Mouse (Mus musculus) MN1 (cell line): ENCODE measurements around the gene Hacd2.
A peak's percentile ranks its signal among the peaks of the same experiment; 100 is the strongest.

ENCODE experiments used
- DNase-seq: peaks from one replicate; pipeline ENCODE4 v3.0.0-alpha.2; 2016; ENCODE audit warnings: low spot score

The Hacd2 gene

DNA sequence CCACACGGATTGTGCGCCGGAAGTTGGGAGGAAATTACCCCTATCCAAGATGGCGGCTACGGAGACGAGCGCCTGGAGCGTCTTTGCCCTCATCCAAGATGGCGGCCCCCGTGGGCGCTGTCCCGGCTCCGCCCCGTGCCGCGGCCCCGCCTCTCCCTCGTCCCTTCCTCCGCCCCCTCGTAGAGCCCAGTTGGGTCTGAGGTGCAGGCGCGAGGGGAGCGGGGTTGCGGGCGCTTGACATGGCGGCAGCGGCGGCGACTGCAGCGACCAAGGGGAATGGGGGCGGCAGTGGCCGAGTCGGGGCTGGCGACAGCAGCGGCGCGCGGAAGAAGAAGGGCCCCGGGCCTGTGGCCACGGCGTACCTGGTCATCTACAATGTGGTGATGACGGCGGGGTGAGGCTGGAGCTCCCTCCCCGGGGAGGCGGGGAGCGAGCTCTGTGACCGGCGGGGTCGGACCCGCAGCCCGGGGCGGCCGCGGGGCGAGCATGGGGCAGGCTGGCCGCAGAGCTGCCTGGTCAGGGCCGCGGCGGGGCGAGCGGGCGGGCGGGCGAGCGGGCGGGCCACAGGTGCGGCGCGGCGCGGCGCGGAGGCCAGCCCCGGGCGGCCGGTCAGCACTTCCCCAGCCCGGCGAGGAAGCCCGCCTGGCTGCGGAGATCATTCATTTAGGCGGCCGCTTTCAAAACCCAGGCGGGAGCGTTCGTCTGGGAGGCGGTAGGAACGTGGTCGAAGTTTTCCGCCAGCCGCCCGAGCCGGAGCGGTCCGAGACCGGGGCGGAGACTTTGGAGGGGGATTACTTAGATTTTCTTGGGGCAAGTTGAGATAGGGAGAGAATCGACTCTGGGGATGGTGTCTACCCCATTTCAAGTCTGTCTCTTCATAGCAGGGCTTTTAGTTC is at the start of gene Hacd2:
Gene Hacd2, plus strand, starts transcription at position 187 of the 896 bp plus-strand sequence.
- DNase-seq = peak; percentile 93

DNA sequence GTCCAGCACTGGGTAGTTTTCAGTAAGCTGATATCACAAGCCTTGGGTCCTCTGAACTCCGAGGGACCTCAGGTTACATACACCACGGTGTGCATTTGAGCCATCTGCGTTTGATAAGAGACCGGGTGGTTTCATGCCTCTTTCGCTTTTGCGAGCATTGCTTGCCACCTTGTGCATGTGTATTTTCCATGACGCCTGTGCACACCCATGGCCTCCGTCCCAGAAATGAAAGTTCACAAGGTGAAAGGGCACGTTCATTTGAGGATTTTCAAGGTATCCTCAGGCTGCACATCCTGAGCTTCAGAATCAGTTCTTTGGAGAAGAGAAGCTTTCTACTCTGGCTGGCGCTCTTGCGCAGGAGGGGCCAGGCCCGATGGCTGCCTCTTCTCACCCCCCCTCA is 49.8 kb upstream of the Hacd2 start:
- DNase-seq = no peak

DNA sequence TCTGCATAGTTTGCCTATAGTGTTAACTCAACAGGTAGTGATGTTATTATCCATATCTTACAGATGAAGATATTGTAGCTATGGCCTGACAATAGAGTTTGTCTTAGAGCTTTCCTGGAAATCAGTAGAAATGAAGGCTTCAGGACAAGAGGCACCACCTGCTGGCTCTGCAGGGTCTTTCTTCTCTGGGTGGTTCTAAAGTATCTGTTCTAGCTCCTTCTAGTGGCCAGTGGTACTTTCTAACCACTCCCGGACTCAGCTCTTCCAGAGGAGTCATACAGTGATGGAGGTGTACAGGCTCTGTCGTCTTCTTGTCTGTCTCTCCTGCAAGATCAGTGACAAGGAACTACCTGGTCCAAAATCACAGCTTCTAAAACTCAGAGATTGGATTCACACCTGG is 46.7 kb upstream of the Hacd2 start:
- DNase-seq = no peak

DNA sequence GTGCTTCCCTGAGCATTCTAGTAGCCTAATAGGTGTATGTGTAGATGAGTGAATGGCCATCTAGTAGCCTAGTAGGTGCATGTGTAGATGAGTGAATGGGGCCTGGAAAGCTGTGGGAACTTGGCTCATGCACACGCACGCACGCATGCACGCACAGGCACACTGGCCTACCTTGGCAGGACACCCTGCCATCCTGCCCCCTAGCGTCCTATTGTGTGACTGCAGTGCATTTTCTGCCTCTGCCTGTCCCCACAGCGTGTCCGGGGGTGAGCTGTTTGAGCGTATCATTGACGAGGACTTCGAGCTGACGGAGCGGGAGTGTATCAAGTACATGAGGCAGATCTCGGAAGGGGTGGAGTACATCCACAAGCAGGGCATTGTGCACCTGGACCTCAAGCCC is 45.6 kb upstream of the Hacd2 start:
- no peak for DNase-seq

DNA sequence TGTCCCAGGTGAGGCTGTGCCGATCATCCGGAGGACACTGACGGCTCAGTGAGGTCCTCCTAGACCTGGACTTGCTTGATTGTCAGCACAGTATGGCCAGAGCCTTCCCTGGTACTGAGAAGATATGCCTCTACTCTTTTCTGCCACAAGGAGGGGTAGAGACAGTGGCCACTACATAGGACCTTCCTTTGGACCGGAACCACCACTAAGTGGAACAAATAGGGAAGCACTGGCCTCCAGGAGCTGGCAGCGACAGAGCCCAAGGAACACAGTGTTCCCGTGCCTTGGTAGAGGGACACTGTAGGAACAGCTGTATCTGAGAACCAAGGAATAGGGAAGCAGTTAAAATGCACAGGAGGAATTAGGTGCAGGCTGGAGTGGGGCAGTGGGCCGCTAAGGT is 44.2 kb upstream of the Hacd2 start:
- no peak for DNase-seq

DNA sequence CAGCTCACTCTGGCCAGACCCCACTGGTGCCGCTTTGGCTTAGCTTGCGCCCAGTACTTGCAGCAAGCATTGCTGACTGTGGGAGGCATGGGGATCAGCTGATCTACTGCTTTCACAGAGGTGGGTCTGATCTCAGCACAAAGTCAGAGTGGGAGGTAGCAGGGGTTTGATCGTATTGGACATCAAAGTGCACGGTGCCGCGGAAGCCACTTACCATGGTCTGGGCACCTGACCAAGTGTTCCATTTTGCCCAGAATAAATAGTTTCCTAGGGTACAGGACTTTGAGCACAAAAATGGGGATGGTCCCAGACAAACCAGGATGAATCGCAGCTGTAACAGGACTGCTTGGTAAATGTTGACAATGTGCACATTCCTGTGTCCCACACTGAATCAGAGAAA is 41.2 kb upstream of the Hacd2 start:
- DNase-seq = no peak

DNA sequence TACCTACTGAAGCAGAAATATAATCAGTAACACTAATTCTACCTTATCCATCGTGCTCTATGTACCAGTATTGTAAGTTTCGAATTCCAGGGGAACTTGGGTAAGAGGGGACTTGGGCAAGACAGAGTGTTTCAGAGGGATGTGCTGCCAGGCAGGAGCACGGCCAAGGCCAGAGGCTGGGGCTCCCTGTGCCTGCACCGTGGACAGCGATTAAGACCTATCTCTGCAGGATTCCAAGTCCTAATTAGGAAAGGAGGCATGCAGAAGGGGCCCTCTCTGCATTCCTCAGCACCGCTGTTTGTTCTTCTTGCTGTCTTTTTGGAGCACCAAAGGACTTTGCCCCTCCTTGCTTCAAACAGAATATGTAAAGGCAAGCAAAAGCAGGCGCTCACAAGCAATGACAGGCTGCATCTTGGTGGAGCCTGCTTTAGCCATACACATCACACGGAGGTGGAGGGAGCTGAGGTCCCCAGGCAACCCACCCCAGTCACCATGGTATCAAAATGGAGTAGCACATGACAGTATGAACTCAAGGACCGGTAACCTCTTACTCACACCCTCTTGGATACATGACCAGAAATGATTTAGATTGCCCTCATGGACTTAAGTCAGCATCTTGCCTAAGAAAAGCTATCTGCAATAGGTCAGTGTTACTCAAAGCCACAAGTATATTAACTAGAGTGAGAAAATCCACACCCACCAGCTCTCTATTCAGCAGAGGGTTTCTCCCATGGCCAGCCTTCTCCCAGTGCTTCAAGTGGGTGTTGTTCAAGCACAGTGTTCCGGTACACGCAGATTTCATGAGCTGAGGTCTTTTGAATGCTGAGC is 37.8 kb upstream of the Hacd2 start:
- DNase-seq = no peak

DNA sequence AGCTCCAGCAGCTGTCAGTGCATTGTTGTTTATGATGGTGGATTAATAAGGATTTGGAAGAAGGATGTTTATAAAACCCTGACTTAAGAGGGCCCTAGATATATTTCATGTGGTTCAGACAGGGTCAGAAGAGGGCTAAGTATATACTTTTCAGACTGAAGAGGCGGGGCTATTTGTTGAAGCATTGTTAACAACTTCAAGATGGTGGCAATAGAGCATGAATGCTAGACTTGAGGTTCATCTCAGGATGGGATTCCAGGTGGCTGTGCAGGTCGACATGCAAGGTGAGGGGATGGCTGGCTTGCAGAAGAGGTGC is 37.2 kb upstream of the Hacd2 start:
- DNase-seq = no peak

DNA sequence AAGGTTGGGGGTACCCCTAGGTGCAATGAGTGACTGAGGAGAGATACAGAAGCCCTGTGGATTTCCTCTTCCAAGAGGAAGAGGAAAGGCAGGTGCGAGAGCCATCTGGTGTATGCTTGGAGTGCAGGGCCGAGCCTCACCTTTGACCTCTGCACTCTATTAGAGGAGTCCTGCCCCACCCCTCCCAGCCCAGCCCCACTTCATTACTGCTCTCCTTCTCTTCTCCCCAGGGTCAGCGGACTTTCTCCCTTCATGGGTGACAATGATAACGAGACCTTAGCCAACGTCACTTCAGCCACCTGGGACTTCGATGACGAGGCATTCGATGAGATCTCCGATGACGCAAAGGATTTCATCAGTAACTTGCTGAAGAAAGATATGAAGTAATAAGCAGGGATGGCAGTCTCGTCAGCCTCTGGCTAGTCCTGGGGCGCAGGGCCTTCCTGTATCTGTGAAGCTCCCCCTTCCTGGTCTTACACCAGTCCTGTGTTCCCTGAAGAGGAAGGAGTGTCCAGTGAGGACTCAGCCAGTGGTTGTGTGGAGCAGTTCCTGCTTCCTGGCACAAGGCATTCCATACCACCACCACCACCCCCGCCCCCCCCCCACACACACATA is 35.9 kb upstream of the Hacd2 start:
- DNase-seq = no peak

DNA sequence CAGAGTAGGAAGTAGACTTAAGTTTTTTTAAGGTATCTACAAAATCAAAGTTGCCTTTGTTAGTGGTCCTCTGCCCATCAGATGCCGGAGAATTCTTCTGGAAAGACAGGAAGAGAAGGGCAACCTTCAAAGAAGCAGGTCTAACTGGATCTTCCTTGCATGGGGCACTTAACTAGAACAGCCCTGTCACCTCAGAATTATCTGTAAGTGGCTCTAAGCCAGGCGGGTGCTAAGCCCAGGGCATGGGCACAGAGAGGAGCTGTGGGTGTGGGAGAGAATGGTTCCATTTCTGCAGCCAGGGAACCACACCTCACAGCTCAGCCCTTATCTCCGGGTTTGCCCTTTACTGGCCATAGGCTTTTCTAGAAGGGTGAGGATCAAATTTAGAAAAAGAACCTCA is 30.9 kb upstream of the Hacd2 start:
- no peak for DNase-seq

DNA sequence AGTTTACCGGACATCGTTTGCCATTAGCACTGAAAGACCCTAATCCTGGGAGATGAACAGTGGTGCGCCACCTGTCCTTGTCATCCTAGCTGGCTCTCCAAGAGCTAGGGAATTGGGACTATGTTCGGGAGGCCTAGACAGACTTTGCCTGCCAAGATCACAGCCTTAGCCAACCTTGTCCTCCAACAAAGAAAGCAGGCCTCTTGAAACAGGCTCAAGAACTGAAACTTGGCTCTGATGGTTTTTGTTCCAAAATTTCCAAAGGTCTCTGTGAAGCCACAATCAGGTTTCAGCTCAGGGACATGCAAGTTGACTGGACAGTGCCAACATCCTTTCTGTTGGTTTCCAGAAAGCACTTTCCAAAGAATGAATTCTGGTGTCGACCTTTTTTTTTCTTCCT is 29.4 kb upstream of the Hacd2 start:
- no peak for DNase-seq

DNA sequence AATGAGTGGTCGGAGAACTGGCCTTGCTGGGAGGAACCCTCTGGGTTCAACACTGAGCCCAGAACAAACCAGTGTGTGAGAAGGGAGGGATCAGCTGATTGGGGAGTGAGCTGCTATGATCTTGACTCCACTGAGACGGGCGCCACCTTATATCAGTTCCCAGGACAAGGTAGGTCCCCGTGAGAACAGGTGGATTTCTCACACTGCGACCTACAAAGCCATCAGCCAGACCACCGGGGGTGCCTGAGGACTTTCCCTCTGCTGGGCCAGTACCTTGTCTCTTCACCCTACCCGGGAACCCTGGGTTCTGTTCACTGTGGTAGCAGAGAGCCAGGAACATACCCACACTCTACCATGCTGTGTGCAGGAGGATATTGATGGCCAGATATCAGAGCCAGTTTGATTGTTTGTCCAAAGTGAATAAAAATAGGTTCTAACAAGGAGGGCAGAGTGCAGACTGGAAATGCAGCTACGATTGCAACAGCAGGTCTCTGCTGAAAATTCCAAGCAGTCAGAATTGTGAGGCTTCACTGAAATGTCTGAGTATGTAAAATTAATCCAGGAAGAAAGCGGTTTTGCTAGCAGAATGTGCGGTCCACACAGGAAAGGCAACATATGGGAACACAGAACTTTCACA is 28.4 kb upstream of the Hacd2 start:
- DNase-seq = no peak

DNA sequence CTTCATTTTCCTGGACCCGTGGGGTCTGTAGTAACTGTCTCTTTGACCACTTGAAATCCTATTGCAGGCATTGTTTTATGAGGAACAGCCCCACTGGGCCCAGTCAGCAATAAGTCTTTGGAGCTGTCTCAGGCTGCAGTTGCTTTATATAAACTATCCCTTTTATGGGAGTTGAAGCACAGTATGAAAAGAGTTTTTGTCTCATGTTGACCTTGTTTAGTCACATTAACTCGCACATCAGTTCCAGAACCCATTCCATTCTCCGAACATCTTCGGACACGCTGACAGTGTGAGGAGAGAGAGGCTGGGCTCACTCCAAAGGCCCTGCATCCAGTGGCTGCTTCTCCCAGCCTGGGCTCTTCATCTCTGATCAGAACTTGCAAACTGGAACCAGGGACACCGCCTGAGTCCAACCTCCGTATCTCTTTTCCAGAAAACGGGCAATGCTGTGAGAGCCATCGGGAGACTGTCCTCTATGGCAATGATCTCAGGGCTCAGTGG is 27.5 kb upstream of the Hacd2 start:
- no peak for DNase-seq

DNA sequence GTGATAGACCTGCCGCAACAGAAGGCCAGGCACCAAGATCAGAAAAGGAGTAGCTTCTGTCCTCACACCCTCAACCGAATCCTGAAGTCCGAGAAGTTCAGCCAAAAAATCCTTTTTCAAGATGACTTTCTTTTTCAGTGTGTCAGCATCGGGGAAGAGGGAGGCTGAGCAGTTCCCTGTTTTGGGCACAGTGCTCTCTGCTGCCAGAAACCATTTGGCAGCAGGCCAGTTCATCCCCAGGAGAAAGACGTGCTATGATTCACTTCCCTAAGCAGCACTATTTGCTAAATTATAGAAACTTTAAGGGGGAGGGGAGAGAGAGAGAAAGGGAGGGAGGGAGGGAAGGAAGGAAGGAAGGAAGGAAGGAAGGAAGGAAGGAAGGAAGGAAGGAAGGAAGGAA is 26.1 kb upstream of the Hacd2 start:
- peak; percentile 62 for DNase-seq

DNA sequence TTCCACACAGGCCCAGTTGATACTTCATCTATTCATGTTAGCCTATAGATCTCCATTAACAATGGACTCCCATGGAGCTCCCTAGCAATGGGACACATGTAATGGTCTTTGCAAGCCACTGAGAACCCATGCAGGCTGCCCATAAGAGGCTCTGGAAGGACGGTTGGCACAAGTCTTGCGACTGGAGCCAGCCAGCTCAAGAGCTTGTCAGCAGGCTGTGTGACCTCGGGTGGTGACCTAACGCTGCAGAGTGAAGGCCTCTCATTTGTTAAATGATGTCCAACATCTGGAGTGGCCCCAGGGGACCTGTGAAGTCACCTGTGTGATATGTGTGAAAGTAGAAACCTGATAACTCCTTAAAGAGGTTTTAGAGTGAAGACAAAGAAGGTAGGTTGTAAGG is 25.2 kb upstream of the Hacd2 start:
- DNase-seq = no peak

DNA sequence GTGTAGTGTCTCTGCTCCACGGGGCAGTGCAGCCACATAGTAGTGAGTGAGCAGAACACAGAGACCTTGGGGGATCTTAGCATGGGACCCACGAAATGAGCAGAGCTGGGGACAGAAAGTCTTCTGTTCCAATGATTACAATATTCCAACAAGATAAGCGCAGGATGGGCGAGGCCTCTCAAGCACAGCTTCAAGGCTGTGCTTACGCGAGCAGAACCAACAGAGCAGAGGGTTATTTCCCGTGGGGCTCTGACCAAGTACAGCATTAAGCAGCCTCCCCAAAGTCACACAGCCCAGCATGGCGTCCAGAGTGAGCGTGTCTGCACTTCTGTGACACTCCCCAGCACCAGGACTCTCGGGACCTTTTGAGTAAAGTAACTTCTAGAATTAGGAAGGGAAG is 24.7 kb upstream of the Hacd2 start:
- no peak for DNase-seq

DNA sequence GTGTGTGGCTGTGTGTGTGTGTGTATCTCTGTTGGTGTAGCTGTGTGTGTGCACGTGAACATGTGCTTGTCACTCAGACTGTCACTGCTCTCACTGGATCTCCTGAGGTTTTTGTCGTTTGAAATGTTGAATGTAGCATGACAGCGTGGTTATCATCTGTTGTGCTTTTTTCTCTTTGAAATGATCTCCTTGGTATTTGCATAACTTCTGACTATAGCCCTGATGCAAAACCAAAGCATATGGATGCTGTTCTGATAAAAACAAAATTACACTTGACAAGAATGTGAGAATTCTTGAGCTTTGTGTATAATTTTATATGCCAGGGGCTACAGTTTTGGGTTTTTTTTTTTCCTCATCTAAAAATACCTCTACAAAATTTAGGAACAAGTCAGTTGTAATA is 23.2 kb upstream of the Hacd2 start:
- DNase-seq = no peak

DNA sequence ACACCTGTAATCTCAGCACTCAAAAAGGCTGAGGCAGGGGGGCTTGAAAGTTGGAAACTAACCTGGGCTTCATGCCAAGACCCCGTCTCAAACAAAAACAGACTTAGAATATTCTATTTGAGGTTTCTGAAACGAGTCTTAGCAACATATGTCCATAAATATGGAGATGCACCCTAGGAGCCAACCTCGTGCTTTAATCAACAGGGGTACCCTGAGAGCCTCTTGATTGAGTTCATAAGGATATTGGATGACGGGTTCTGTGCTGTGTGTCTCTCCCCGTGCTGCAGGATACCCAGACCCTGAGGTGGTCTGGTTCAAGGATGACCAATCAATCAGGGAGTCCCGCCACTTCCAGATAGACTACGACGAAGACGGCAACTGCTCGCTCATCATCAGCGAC is 22.2 kb upstream of the Hacd2 start:
- no peak for DNase-seq

DNA sequence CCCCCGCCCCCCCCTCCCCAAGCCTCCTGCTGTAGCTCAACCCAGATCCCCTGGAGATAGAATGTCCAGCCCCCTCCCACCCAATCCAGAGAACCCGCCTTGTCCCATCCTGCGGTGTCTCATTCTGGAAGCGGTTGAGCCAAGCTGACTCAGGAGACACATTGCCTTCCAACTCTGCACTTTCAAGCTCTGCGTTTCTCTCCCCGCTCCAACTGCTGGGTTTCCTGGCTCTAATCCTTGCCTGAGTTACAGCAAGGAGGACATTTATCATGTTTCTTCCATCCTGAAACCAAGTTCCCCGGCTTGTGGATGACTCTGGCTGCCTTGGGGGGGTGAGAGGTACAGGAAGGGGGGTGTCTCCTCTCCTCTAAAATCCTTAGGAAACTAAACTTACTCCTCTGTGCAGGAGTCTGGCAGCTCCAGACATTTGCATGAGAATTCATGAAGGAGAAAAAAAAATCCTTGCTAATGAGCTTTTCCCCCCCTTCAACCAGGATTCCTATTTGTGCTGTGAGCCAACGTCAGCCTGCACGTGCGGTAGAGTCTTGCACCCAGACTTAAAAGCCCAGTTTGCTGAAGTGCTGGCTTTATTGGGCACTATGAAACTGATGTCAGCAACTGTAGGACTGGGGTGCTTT is 21.2 kb upstream of the Hacd2 start:
- no peak for DNase-seq

DNA sequence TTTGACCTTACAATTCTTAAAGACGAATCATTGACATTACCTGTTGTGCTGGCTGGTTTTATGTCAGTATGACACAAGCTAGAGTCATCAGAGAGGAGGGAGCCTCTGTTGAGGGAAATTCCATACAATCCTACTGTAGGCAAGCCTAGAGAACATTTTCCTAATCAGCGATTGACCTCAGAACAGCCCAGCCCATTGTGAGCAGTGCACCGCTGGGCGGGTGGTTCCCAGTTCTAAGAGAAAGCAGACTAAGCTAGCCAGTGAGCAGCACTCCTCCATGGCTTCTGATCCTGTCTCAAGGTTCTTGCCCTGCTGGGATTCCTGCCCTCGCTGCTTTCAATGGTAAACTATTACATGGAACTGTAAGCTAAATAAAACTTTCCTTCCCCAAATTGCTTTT is 17.9 kb upstream of the Hacd2 start:
- DNase-seq = no peak

DNA sequence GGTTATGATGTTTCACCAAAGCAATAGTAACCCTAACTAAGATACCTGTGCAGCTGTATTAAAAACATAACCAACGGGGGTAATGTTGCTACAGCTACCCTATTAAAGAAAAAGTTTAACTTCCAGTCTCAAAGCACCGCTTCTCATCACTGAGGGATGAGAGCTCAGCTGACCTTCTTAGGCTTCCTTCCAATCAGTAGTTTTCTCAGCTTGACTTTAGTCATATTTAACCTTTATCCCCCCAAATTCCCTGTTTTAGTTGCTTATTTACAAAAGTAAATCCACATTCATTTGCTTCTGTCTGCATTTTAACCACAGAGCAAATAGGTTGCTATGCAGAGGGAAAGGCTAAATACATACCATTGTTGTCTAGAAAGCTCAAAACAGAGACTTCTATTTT is 17.5 kb upstream of the Hacd2 start:
- no peak for DNase-seq

DNA sequence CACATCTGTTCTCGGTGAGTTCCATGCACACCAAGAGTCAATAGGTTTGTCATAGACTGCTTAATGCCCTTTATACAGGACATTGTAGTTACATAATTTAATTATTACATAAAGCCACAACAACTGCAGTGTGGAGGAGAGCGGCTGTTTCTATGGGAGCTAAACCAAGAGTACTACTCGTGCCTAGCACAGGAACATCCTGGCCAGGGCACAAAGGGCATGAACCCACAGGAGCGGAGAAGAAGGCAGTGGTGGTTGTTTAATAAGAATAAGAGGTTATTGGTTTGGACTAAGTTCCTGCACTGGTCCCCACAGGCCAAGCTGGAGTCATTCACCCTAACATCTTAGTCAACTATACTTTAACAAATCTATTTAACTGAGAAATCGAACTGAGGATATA is 16.0 kb upstream of the Hacd2 start:
- no peak for DNase-seq
